Mouse (Mus musculus) liver, adult 2 months (tissue): ENCODE measurements around the gene Cand2.

Source experiments
- CTCF ChIP-seq: fragments of 200-500 bp; IDR thresholded peaks from 2 replicates; pipeline ENCODE4 v1.5.1; 2011; ENCODE audit warnings: low read depth, low read length, control low read depth
- POLR2A ChIP-seq: fragments of 200-500 bp; IDR thresholded peaks from 2 replicates; pipeline ENCODE4 v1.6.1; 2011; ENCODE audit warnings: low read length, control low read depth; ENCODE audit not compliant: insufficient read depth; ENCODE audit errors: extremely low read depth

- TF ChIP-seq CTCF: no peak
- TF ChIP-seq POLR2A: no peak
Measured at GRCm38 (mm10) chr6:115761995-115762756, 12.2 kb upstream of the Cand2 start, which contains the start of gene Tmem40.
